Mouse (Mus musculus) midbrain, embryonic 10.5 days (tissue): ENCODE data around the gene Foxp4. TPM values are rescaled to one million over a fixed set of nuclear protein-coding genes. Genes with fewer than 3 reads are reported as not detected.

ENCODE experiments used
- DNase-seq: peaks from one replicate; pipeline ENCODE4 v3.0.0-alpha.2; 2017; ENCODE audit warnings: low spot score
- H3K27ac ChIP-seq: fragments of 300-500 bp; sonication (generic); replicated peaks from 2 replicates; pipeline ENCODE4 v1.5.1; 2016; ENCODE audit warnings: mild to moderate bottlenecking
- H3K27me3 ChIP-seq: fragments of 300-500 bp; sonication (generic); 2 replicates; pipeline ENCODE4 v1.6.1; 2016; ENCODE audit warnings: low read depth, mild to moderate bottlenecking; ENCODE audit not compliant: poor library complexity, severe bottlenecking
- H3K36me3 ChIP-seq: fragments of 300-500 bp; sonication (generic); 2 replicates; pipeline ENCODE4 v1.6.1; 2016; ENCODE audit warnings: mild to moderate bottlenecking, moderate library complexity
- H3K4me1 ChIP-seq: fragments of 300-500 bp; sonication (generic); 2 replicates; pipeline ENCODE4 v1.6.1; 2016
- H3K4me3 ChIP-seq: fragments of 300-500 bp; sonication (generic); 2 replicates; pipeline ENCODE4 v1.5.1; 2016; ENCODE audit warnings: mild to moderate bottlenecking, moderate library complexity
- H3K9me3 ChIP-seq: fragments of 300-500 bp; sonication (generic); replicated peaks from 2 replicates; pipeline ENCODE4 v1.6.1; 2016; ENCODE audit warnings: mild to moderate bottlenecking
- WGBS: fragments of 180-500 bp; shearing (Covaris S2); methylation state at CpG from one replicate; pipeline ENCODE4 v1.1.7; 2016; 5-methylcytosine and 5-hydroxymethylcytosine counted together
- polyA plus RNA-seq: library from polyadenylated mRNA; unstranded; fragments of >200 nt; fragmentation: Nextera tagmentation; extraction: Ambion mirVana; gene quantifications from 2 replicates; pipeline ENCODE4 v1.2.1, GENCODE M21; 2016

Foxp4 gene
- polyA plus RNA-seq, 1 experiment from 2014 or later, result 21.8 TPM

- Histone ChIP-seq H3K36me3 (no peaks in the 10 kb centered on the region), H3K9me3 (no peaks in the 10 kb centered on the region), H3K27ac (no peak overlapping the region), H3K4me1 (peaks cover 49% of the 10 kb centered on the region), H3K27me3 (peaks cover 67% of the 10 kb centered on the region), H3K4me3 (no peak overlapping the region)
- no peak for DNase-seq
- WGBS, result 84% methylated on average over 5 of the region's 5 CpGs
Measured at GRCm38 (mm10) chr17:47948753-47949152, 24.3 kb upstream of the Foxp4 start.

GRCm38 (mm10) chr17:47946921-47947420, 22.5 kb upstream of the Foxp4 start:
- Histone ChIP-seq H3K27ac (peak overlapping the region; percentile 55), H3K4me3 (peak overlapping the region; percentile 32)
- WGBS, result 3% methylated on average over 14 of the region's 14 CpGs

GRCm38 (mm10) chr17:47946111-47946510, 21.7 kb upstream of the Foxp4 start:
- H3K4me1 ChIP-seq, result peaks cover 27% of the 10 kb centered on the region
- H3K27ac ChIP-seq, result no peak overlapping the region
- no peak overlapping the region for H3K4me3 ChIP-seq
- DNase-seq, result no peak
- peaks cover 50% of the 10 kb centered on the region for H3K27me3 ChIP-seq
- H3K9me3 ChIP-seq, result no peaks in the 10 kb centered on the region
- 81% methylated on average over 3 of the region's 3 CpGs for WGBS
- no peaks in the 10 kb centered on the region for H3K36me3 ChIP-seq

More at GRCm38 (mm10) chr17:47946921-47947420, 22.5 kb upstream of the Foxp4 start:
- H3K27me3 ChIP-seq, result peaks cover 54% of the 10 kb centered on the region
- peaks cover 36% of the 10 kb centered on the region for H3K4me1 ChIP-seq
- no peaks in the 10 kb centered on the region for H3K9me3 ChIP-seq
- DNase-seq, result peak; percentile 60
- H3K36me3 ChIP-seq, result no peaks in the 10 kb centered on the region

- no peak for DNase-seq
- H3K36me3 ChIP-seq, result no peaks in the 10 kb centered on the region
- H3K27me3 ChIP-seq, result peaks cover 28% of the 10 kb centered on the region
- H3K4me3 ChIP-seq, result no peak overlapping the region
- peaks cover 20% of the 10 kb centered on the region for H3K4me1 ChIP-seq
- H3K27ac ChIP-seq, result no peak overlapping the region
- 72% methylated on average over 9 of the region's 9 CpGs for WGBS
- H3K9me3 ChIP-seq, result no peaks in the 10 kb centered on the region
Measured at GRCm38 (mm10) chr17:47943103-47943870, 18.8 kb upstream of the Foxp4 start.

- Histone ChIP-seq H3K4me1 (peaks cover 21% of the 10 kb centered on the region), H3K27me3 (peaks cover 18% of the 10 kb centered on the region), H3K36me3 (no peaks in the 10 kb centered on the region), H3K4me3 (no peak overlapping the region), H3K9me3 (no peaks in the 10 kb centered on the region), H3K27ac (no peak overlapping the region)
- 81% methylated on average over 4 of the region's 4 CpGs for WGBS
- no peak for DNase-seq
Measured at GRCm38 (mm10) chr17:47942008-47942407, 17.6 kb upstream of the Foxp4 start.

- Histone ChIP-seq H3K36me3 (no peaks in the 10 kb centered on the region), H3K4me1 (peaks cover 15% of the 10 kb centered on the region), H3K9me3 (no peaks in the 10 kb centered on the region), H3K27ac (no peak overlapping the region), H3K27me3 (0 out of 2 replicates have a peak, but pooled peaks cover 6% of the 10 kb centered on the region), H3K4me3 (no peak overlapping the region)
- no peak for DNase-seq
- 76% methylated on average over 6 of the region's 6 CpGs for WGBS
Measured at GRCm38 (mm10) chr17:47938839-47939238, 14.4 kb upstream of the Foxp4 start.

- H3K4me1 ChIP-seq, result peaks cover 14% of the 10 kb centered on the region
- no peak overlapping the region for H3K4me3 ChIP-seq
- no peak for DNase-seq
- H3K27ac ChIP-seq, result peak overlapping the region; percentile 53
- 0 out of 2 replicates have a peak, but pooled peaks cover 3% of the 10 kb centered on the region for H3K27me3 ChIP-seq
- H3K9me3 ChIP-seq, result no peaks in the 10 kb centered on the region
- 18% methylated on average over 10 of the region's 10 CpGs for WGBS
- H3K36me3 ChIP-seq, result no peaks in the 10 kb centered on the region
Measured at GRCm38 (mm10) chr17:47937926-47938600, 13.6 kb upstream of the Foxp4 start.

GRCm38 (mm10) chr17:47936591-47936990, 12.1 kb upstream of the Foxp4 start:
- H3K4me1 ChIP-seq, result peaks cover 11% of the 10 kb centered on the region
- H3K27ac ChIP-seq, result no peak overlapping the region
- DNase-seq, result no peak
- no peaks in the 10 kb centered on the region for H3K36me3 ChIP-seq
- WGBS, result 86% methylated on average over 4 of the region's 4 CpGs
- H3K9me3 ChIP-seq, result no peaks in the 10 kb centered on the region
- no peak overlapping the region for H3K4me3 ChIP-seq
- H3K27me3 ChIP-seq, result no peaks in the 10 kb centered on the region

GRCm38 (mm10) chr17:47929431-47929830, 5.0 kb upstream of the Foxp4 start:
- peaks cover 29% of the 10 kb centered on the region for H3K4me1 ChIP-seq
- 86% methylated on average over 4 of the region's 4 CpGs for WGBS
- no peak overlapping the region for H3K27ac ChIP-seq
- no peak for DNase-seq
- H3K4me3 ChIP-seq, result no peak overlapping the region
- peaks cover 4% of the 10 kb centered on the region; the same call in 1 of the 2 replicates for H3K9me3 ChIP-seq
- 0 out of 2 replicates have a peak, but pooled peaks cover 3% of the 10 kb centered on the region for H3K36me3 ChIP-seq
- H3K27me3 ChIP-seq, result peaks cover 8% of the 10 kb centered on the region; the same call in 1 of the 2 replicates

- peaks cover 10% of the 10 kb centered on the region; the same call in 1 of the 2 replicates for H3K27me3 ChIP-seq
- DNase-seq, result no peak
- H3K27ac ChIP-seq, result peak overlapping the region; percentile 99
- H3K4me1 ChIP-seq, result peaks cover 56% of the 10 kb centered on the region
- H3K4me3 ChIP-seq, result peak overlapping the region; percentile 99
- 16% methylated on average over 10 of the region's 10 CpGs for WGBS
- H3K9me3 ChIP-seq, result peaks cover 4% of the 10 kb centered on the region; the same call in 1 of the 2 replicates
- H3K36me3 ChIP-seq, result peaks cover 13% of the 10 kb centered on the region
Measured at GRCm38 (mm10) chr17:47925988-47926387, 1.5 kb upstream of the Foxp4 start.

- peaks cover 61% of the 10 kb centered on the region for H3K4me1 ChIP-seq
- H3K4me3 ChIP-seq, result peak overlapping the region; percentile 99
- H3K27me3 ChIP-seq, result peaks cover 13% of the 10 kb centered on the region; the same call in 1 of the 2 replicates
- peak overlapping the region; percentile 99 for H3K27ac ChIP-seq
- H3K36me3 ChIP-seq, result peaks cover 19% of the 10 kb centered on the region
- WGBS, result under 1% methylated on average over 13 of the region's 13 CpGs
- H3K9me3 ChIP-seq, result peaks cover 4% of the 10 kb centered on the region; the same call in 1 of the 2 replicates
- DNase-seq, result no peak
Measured at GRCm38 (mm10) chr17:47925340-47925926, 988 bp upstream of the Foxp4 start.

- peak; percentile 77 for DNase-seq
- Histone ChIP-seq H3K4me1 (peaks cover 77% of the 10 kb centered on the region), H3K27ac (peak overlapping the region; percentile 99), H3K4me3 (peak overlapping the region; percentile 99), H3K36me3 (peaks cover 32% of the 10 kb centered on the region), H3K9me3 (no peaks in the 10 kb centered on the region), H3K27me3 (peaks cover 13% of the 10 kb centered on the region; the same call in 1 of the 2 replicates)
- WGBS, result under 1% methylated on average over 65 of the region's 65 CpGs
Measured at GRCm38 (mm10) chr17:47923678-47924382, 615 bp downstream of the Foxp4 start.
